Mouse (Mus musculus): ENCODE data around the gene Bola1. TPM values are rescaled to one million over a fixed set of nuclear protein-coding genes. Genes with fewer than 3 reads are reported as not detected.
"Not testable (repeated sequence)": the region's sequence is repeated elsewhere in the genome, so short reads cannot be mapped to it uniquely, and the experiment has no call there.

The Bola1 gene
- polyA plus RNA-seq, 1 experiment from 2014 or later = 86.6 TPM

DNA sequence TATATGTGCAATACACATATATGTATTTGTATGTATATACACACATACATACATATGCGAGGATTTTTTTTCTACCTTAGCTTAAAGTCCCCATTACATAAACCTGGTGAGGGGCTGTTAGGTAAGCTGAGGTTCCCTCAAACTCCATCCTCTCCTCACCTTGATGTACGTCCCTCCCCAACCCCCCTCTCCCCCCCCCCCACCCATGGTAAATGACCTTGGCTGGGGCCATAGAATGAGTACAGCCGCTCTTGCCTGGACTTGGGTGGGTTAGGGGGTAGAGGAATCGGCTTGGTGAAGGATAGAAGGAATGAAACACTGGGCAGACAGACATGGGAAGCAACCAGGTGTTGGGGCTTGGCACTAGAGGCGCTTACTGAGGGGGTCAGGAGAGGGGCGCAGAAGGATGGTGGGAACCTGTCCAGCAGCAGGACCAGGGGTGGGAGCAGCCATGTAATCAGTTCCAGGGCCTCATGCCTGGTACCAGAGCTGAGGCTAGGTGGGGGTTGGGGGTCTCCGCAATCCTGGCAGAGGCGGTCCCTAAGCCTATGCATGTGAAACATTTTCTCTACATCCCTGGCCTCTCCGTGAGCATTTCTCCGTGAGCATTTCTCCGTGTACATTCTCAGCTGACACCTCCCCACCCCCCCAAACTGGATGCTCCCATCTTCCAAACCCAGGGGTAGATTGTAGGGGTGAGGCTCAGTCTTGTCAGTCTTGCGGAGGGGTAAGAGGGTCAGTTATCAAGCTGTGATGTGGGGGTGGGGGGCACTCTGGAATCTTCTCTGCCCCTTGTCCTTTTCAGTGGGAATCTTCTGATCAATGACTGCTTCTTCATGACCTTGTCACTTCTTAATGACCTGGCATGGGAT lies 37.8 kb downstream of the Bola1 start:
- peak; percentile 39; the same call in 1 of the 2 replicates for ATAC-seq
- Histone ChIP-seq H3K4me1 (peaks cover 23% of the 10 kb centered on the region), H3K36me3 (ENCODE audit: poor library complexity, severe bottlenecking) (peaks cover 27% of the 10 kb centered on the region), H3K9ac (peak overlapping the region; percentile 84), H3K4me2 (peak overlapping the region; percentile 78), H3K9me3 (replicated peaks) (no peaks in the 10 kb centered on the region), H3K27ac (0 out of 2 replicates have a peak overlapping the region, but pooled peaks have one; percentile 48), H3K4me3 (peak overlapping the region; percentile 59), H3K27me3 (no peaks in the 10 kb centered on the region)
- 43% methylated on average over 12 of the region's 12 CpGs for WGBS

GRCm38 (mm10) chr3:96180727-96181477 lies 38.6 kb downstream of the Bola1 start, which contains the start of gene Sv2a:
Gene Sv2a, plus strand, starts transcription at chr3:96181151.
- peak within 1 kb of the TSS; percentile 59 for H3K4me3 ChIP-seq
- WGBS = 0% methylated on average over 11 of the region's 23 CpGs
- ATAC-seq = peak; percentile 74
- H3K9ac ChIP-seq = peak within 1 kb of the TSS; percentile 84
- peak within 1 kb of the TSS; percentile 61 for H3K27ac ChIP-seq
- H3K4me2 ChIP-seq = peak within 1 kb of the TSS; percentile 78
- no peaks in the 10 kb centered on the region for H3K9me3 ChIP-seq (replicated peaks)
- H3K36me3 ChIP-seq (ENCODE audit: poor library complexity, severe bottlenecking) = peaks cover 35% of the 10 kb centered on the region
- H3K4me1 ChIP-seq = peaks cover 23% of the 10 kb centered on the region
- H3K27me3 ChIP-seq = no peaks in the 10 kb centered on the region

GRCm38 (mm10) chr3:96179531-96179930 lies 40.0 kb downstream of the Bola1 start:
- Histone ChIP-seq H3K27ac (no peak overlapping the region), H3K4me2 (no peak overlapping the region), H3K27me3 (no peaks in the 10 kb centered on the region), H3K4me1 (peaks cover 28% of the 10 kb centered on the region), H3K9ac (no peak overlapping the region), H3K4me3 (no peak overlapping the region), H3K9me3 (replicated peaks) (no peaks in the 10 kb centered on the region), H3K36me3 (ENCODE audit: poor library complexity, severe bottlenecking) (peaks cover 41% of the 10 kb centered on the region)
- WGBS = 66% methylated on average over 4 of the region's 4 CpGs
- ATAC-seq = no peak

DNA sequence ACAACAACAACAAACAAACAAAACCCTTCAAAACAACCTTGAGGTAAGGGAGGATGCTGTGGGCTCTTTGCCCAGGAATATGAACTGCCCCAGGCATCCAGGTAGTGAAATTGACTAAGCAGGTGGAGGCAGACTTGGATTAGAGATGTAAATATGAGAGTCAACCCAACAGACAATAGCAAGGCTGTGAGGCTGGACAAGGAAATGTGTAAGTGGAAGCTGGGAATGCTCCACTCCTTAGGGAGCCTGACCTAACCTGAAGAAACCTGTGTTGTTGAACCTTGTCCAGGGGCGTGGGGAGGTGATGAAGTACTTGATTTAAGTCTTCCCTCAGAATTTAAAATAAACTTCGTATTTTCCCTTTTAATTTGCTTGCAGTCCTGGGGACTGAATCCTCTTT lies 40.6 kb downstream of the Bola1 start:
- no peak for ATAC-seq
- H3K9ac ChIP-seq = no peak overlapping the region
- WGBS = 91% methylated on average over 2 of the region's 2 CpGs
- no peak overlapping the region for H3K4me3 ChIP-seq
- no peak overlapping the region for H3K27ac ChIP-seq
- H3K4me1 ChIP-seq = peaks cover 35% of the 10 kb centered on the region
- no peaks in the 10 kb centered on the region for H3K27me3 ChIP-seq
- no peaks in the 10 kb centered on the region for H3K9me3 ChIP-seq (replicated peaks)
- peaks cover 48% of the 10 kb centered on the region for H3K36me3 ChIP-seq (ENCODE audit: poor library complexity, severe bottlenecking)
- H3K4me2 ChIP-seq = no peak overlapping the region

- H3K4me2 ChIP-seq = no peak overlapping the region
- no peak overlapping the region for H3K27ac ChIP-seq
- peaks cover 39% of the 10 kb centered on the region for H3K4me1 ChIP-seq
- no peak for ATAC-seq
- peaks cover 49% of the 10 kb centered on the region for H3K36me3 ChIP-seq (ENCODE audit: poor library complexity, severe bottlenecking)
- H3K27me3 ChIP-seq = no peaks in the 10 kb centered on the region
- H3K9me3 ChIP-seq (replicated peaks) = no peaks in the 10 kb centered on the region
- H3K4me3 ChIP-seq = no peak overlapping the region
- 97% methylated on average over 4 of the region's 4 CpGs for WGBS
- H3K9ac ChIP-seq = no peak overlapping the region
Observed at GRCm38 (mm10) chr3:96178427-96178826, 41.1 kb downstream of the Bola1 start.

- Histone ChIP-seq H3K4me1 (peaks cover 40% of the 10 kb centered on the region), H3K36me3 (ENCODE audit: poor library complexity, severe bottlenecking) (peaks cover 49% of the 10 kb centered on the region), H3K4me3 (no peak overlapping the region), H3K4me2 (no peak overlapping the region), H3K9me3 (replicated peaks) (no peaks in the 10 kb centered on the region), H3K27ac (no peak overlapping the region), H3K9ac (no peak overlapping the region), H3K27me3 (no peaks in the 10 kb centered on the region)
- WGBS = 96% methylated on average over 6 of the region's 6 CpGs
- no peak for ATAC-seq
Observed at GRCm38 (mm10) chr3:96175251-96175650, 44.3 kb downstream of the Bola1 start.

DNA sequence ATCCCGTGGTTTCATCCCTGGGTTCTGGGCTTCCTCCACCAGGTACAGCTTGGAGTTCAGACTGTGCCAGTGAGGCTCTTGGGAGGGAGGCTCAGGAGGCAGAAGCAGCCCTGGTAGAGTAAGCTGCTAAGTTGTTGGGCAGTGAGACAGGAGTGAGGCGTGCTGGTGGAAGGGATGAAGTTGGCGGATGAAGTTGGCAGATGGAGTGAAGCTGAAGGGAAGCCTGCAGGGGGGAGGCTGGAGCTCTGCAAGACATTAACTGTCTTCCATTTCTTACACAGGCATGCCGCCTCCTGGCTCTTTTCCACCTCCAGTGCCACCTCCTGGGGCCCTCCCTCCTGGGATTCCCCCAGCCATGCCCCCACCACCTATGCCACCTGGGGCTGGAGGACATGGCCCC lies 45.5 kb downstream of the Bola1 start:
- not testable (repeated sequence) for H3K27me3 ChIP-seq; H3K27ac ChIP-seq; H3K9ac ChIP-seq; H3K9me3 ChIP-seq (replicated peaks); ATAC-seq
- peaks cover 49% of the 10 kb centered on the region for H3K36me3 ChIP-seq (ENCODE audit: poor library complexity, severe bottlenecking)
- peak overlapping the region; percentile 20; the same call in 1 of the 2 replicates for H3K4me3 ChIP-seq
- peaks cover 38% of the 10 kb centered on the region for H3K4me1 ChIP-seq
- 91% methylated on average over 4 of the region's 4 CpGs for WGBS
- H3K4me2 ChIP-seq = peak overlapping the region; percentile 99

GRCm38 (mm10) chr3:96173185-96173584 lies 46.3 kb downstream of the Bola1 start:
- no peak overlapping the region for H3K27ac ChIP-seq
- peak overlapping the region; percentile 99 for H3K4me2 ChIP-seq
- peaks cover 41% of the 10 kb centered on the region for H3K36me3 ChIP-seq (ENCODE audit: poor library complexity, severe bottlenecking)
- 34% methylated on average over 7 of the region's 7 CpGs for WGBS
- H3K4me3 ChIP-seq = peak overlapping the region; percentile 96
- ATAC-seq = no peak
- H3K9ac ChIP-seq = peak overlapping the region; percentile 92
- H3K4me1 ChIP-seq = peaks cover 41% of the 10 kb centered on the region
- H3K9me3 ChIP-seq (replicated peaks) = no peaks in the 10 kb centered on the region
- no peaks in the 10 kb centered on the region for H3K27me3 ChIP-seq

GRCm38 (mm10) chr3:96172197-96173178 lies 47.0 kb downstream of the Bola1 start, which contains the start of gene Sf3b4:
Gene Sf3b4, plus strand, starts transcription at chr3:96172332.
- H3K27me3 ChIP-seq = no peaks in the 10 kb centered on the region
- 2% methylated on average over 57 of the region's 58 CpGs for WGBS

DNA sequence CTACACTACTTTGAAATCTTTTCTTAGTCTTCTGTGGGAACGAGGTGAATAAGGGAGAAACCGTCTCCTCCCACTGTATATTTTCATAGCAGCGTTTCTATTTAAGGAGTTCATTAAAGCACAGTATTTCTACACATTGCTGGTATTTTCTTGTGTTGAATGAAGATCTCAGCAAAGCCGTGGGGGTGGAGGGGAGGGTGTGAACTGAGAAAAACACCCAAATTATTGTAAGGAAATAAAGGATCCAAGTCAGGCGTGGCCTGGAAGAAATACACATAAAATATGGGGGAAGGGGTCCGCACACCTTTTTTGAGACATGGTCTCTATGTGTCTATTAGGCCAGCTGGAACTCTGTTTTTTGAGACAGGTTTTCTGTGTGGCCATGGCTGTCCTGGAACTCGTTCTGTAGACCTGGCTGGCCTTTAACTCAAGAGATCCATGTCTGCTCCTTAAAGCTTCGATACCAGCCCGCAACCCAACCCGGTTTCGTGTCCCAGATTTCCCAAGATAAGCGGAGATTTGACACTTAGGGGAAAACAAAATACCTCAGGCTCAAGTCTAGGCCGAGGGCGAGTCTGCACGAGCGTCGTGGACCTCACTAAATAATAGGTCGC lies 47.8 kb downstream of the Bola1 start:
- Histone ChIP-seq H3K4me1 (peaks cover 41% of the 10 kb centered on the region), H3K27me3 (no peaks in the 10 kb centered on the region), H3K4me2 (peak overlapping the region; percentile 99), H3K9me3 (replicated peaks) (no peaks in the 10 kb centered on the region), H3K27ac (peak overlapping the region; percentile 99), H3K4me3 (peak overlapping the region; percentile 96), H3K36me3 (ENCODE audit: poor library complexity, severe bottlenecking) (peaks cover 28% of the 10 kb centered on the region), H3K9ac (peak overlapping the region; percentile 92)
- WGBS = 22% methylated on average over 18 of the region's 18 CpGs
- ATAC-seq = peak; percentile 27

More at GRCm38 (mm10) chr3:96172197-96173178, 47.0 kb downstream of the Bola1 start, which contains the start of gene Sf3b4:
- Histone ChIP-seq H3K4me1 (peaks cover 41% of the 10 kb centered on the region), H3K4me2 (peak within 1 kb of the TSS; percentile 99), H3K9me3 (replicated peaks) (no peaks in the 10 kb centered on the region), H3K9ac (peak within 1 kb of the TSS; percentile 92), H3K4me3 (peak within 1 kb of the TSS; percentile 96), H3K27ac (peak within 1 kb of the TSS; percentile 99), H3K36me3 (ENCODE audit: poor library complexity, severe bottlenecking) (peaks cover 34% of the 10 kb centered on the region)
- ATAC-seq = peak; percentile 96
